Mouse (Mus musculus): ENCODE data around the gene Asb3.
"Not testable (repeated sequence)": the region's sequence is repeated elsewhere in the genome, so short reads cannot be mapped to it uniquely, and the experiment has no call there.

Asb3 gene

DNA sequence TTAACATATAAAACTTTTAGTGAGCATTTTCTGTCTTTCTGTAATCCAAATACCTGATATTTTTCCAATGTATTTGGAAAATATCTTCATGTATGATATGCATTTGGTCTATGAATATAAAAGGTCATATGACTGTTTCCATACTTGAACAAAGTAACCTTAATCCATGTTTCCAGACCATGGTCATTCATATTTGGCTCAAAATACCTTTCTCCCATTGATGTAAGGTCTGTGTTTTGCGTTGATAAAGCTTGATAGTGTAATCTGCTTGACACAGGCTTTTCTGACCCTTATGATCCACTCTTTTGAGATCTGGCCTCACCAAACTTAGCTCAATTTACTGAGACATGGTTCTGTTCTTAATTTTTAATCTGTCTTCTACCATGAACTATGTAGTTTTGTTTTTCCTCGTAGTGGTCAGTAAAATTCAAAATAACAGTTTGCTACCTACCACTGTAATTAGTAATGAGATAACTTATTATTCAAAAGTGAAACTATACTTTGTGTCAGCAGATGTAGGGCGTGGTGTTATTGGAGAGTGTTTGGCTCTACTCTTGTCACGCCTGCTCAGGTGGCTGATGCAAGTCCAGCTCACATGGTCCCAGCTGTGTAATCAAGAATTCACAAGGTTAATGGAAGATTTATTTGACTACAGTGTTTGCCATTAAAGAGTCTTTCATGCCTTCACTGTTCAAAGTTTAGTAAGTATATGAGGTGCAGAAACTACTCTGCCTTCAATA lies 116.1 kb downstream of the Asb3 start:
- no peak for DNase-seq

- not testable (repeated sequence) for DNase-seq
Measured at GRCm38 (mm10) chr11:31009668-31010067, 124.5 kb downstream of the Asb3 start.

DNA sequence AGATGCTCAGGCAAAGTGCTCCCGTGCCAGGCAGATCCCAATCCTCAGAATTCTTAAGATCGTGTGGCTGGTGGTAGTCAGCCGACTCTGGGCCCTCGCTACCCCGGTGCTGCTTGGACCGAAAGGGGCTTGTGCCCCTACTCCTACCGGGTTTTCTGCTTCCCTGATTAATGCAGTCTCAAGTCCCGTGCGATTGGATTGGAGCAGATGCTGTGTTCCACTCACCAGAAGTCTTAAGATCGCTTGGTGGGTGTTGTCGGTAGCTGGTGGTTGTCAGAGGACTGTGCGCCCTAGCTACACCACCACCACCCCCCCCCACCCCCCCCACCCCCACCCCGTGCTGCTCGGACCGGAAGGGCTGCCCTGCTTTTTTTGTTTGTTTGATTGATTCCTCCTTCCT lies 132.2 kb downstream of the Asb3 start:
- not testable (repeated sequence) for DNase-seq

DNA sequence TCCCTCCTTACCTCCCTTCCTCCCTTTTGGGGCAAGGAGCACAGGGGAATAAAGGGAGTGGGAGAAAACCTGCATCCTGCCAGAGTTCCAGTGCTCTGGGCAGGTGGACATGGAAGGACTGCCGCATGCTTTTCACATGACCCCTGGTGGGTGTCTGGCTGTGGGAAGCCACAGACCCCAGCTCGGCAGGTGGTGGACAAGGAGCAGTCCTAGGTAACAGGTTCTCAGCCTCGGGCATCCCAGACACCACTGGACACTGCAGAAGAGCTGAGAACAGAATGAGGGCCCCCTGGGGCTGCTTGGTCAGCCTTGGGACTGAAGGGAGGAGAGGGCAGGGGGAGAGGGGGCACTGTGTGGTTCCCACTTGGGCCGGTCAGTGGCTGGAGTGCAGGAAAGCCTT lies 149.7 kb downstream of the Asb3 start:
- DNase-seq = no peak

- DNase-seq = no peak
Measured at GRCm38 (mm10) chr11:31089973-31090372, 204.8 kb downstream of the Asb3 start.

- DNase-seq = no peak
Measured at GRCm38 (mm10) chr11:31090478-31090978, 205.3 kb downstream of the Asb3 start.

GRCm38 (mm10) chr11:31099519-31099918 lies 214.3 kb downstream of the Asb3 start:
- DNase-seq = not testable (repeated sequence)

DNA sequence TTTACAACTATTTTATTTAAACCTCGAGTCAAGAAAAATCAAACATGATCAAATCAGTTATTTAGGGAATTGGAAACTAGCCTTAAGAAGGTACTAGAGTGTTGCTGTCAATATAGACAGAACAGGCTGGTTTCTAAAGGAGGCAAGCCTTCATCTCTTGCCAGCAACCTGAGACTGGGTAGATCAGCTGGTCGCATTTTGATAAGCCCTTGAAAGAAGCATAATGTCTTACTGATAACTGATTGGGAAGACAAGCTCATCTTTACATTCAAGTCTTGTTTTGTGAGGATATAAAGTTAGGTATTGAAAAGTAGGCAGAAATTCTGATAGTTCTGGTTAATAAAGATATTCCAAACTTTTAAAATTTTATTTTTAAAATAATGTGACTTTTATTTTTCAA lies 217.0 kb downstream of the Asb3 start:
- DNase-seq = no peak

- no peak for DNase-seq
Measured at GRCm38 (mm10) chr11:31105364-31105763, 220.1 kb downstream of the Asb3 start.

- DNase-seq = not testable (repeated sequence)
Measured at GRCm38 (mm10) chr11:31126964-31127363, 241.7 kb downstream of the Asb3 start.

DNA sequence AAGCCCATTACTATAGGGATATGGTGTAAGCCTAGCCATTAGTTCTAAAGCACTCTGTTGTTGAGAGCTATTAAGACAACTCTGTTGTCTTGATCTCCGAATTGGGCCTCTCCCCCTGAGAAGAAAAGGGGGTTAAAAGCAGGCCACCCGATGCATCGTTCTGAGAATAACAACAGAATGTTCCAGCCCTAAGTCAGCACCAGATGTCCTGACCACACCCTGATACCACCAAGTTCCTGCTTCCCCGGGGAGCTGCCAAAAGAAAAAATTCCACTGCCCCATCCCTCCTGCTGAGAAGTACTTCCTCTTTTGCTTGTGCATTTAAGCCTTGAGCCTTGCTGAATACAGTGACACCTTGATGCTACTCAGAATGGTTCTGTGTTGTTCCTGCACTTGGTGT lies 248.5 kb downstream of the Asb3 start:
- DNase-seq = not testable (repeated sequence)

- DNase-seq = not testable (repeated sequence)
Measured at GRCm38 (mm10) chr11:31134824-31135223, 249.6 kb downstream of the Asb3 start.

GRCm38 (mm10) chr11:31138394-31138793 lies 253.2 kb downstream of the Asb3 start:
- DNase-seq = not testable (repeated sequence)
